Mouse (Mus musculus): ENCODE data around the gene Aloxe3. TPM values are rescaled to one million over a fixed set of nuclear protein-coding genes. Genes with fewer than 3 reads are reported as not detected.

Gene Aloxe3
- polyA plus RNA-seq (2012): 0.01 TPM in 1 of 2 replicates, not detected in the other

DNA sequence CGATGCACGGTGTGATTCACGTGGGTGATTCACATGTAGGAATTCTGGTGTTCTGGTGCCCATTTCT is at the start of gene Aloxe3:
Gene Aloxe3 (plus strand): TSS at position 45 of the 67 bp plus-strand sequence.
- no peaks in the 10 kb centered on the region; the same call in 1 of the 2 replicates for H3K9me3 ChIP-seq (ENCODE audit: control insufficient read depth, low read length)
- H3K36me3 ChIP-seq (ENCODE audit: control insufficient read depth): no peaks in the 10 kb centered on the region
- peaks cover 46% of the 10 kb centered on the region for H3K27me3 ChIP-seq (ENCODE audit: control insufficient read depth)
- H3K4me3 ChIP-seq (replicated peaks): peak within 1 kb of the TSS; percentile 82
- TF ChIP-seq GATA1 (IDR thresholded peaks at IDR 0.05; ENCODE audit: low read length) (no peak), TAL1 (IDR thresholded peaks at IDR 0.05; ENCODE audit: low read length) (no peak)
- peaks cover 51% of the 10 kb centered on the region for H3K4me1 ChIP-seq (ENCODE audit: control insufficient read depth)

DNA sequence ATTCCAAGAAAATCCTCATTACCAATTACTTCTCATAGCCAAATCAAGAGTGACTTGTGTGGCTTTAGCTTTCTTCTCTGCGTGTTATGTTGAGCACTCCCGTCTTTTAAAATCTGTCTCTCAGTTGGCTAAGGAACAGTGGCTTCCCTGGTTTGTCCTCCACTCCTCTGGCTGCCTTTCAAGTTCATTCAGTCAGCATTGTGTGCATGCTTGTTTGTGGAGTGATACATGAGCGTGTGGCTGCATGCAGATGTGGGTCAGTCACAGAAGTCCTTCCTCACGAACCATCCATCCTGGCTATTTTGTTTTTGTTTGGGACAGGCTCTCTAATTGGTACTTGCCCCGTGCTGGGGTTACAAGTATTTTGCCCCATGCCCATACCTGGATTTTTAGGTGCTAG is 49.1 kb upstream of the Aloxe3 start:
- no peaks in the 10 kb centered on the region for H3K9me3 ChIP-seq (ENCODE audit: control insufficient read depth, low read length)
- no peaks in the 10 kb centered on the region for H3K36me3 ChIP-seq (ENCODE audit: control insufficient read depth)
- H3K27me3 ChIP-seq (ENCODE audit: control insufficient read depth): no peaks in the 10 kb centered on the region; the same call in 1 of the 2 replicates
- no peak overlapping the region for H3K4me3 ChIP-seq (replicated peaks)
- TF ChIP-seq GATA1 (IDR thresholded peaks at IDR 0.05; ENCODE audit: low read length): no peak
- TF ChIP-seq TAL1 (IDR thresholded peaks at IDR 0.05; ENCODE audit: low read length): no peak
- H3K4me1 ChIP-seq (ENCODE audit: control insufficient read depth): peaks cover 46% of the 10 kb centered on the region

DNA sequence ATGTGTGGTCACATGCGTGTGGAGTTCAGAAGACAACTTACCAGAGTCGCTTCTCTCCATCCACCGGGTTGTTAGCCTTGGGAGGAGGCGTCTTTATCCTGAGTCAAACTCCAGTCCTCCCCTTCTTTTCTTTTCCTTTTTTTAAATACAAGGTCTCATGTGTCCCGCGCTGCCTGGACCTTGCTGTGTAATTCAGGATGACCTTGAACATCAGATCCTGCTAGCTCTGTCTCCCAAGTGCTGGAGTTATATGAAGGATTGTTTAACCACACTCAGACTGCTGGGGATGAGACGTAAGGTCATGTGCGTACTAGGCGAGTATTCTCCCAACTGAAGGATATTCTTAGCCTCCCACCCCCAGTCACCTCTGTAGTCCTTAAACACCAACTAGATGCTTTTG is 48.4 kb upstream of the Aloxe3 start:
- TF ChIP-seq GATA1 (IDR thresholded peaks at IDR 0.05; ENCODE audit: low read length): no peak
- no peak for TF ChIP-seq TAL1 (IDR thresholded peaks at IDR 0.05; ENCODE audit: low read length)
- Histone ChIP-seq H3K4me3 (replicated peaks) (no peak overlapping the region), H3K4me1 (ENCODE audit: control insufficient read depth) (peaks cover 39% of the 10 kb centered on the region), H3K27me3 (ENCODE audit: control insufficient read depth) (no peaks in the 10 kb centered on the region; the same call in 1 of the 2 replicates), H3K36me3 (ENCODE audit: control insufficient read depth) (no peaks in the 10 kb centered on the region), H3K9me3 (ENCODE audit: control insufficient read depth, low read length) (no peaks in the 10 kb centered on the region)

DNA sequence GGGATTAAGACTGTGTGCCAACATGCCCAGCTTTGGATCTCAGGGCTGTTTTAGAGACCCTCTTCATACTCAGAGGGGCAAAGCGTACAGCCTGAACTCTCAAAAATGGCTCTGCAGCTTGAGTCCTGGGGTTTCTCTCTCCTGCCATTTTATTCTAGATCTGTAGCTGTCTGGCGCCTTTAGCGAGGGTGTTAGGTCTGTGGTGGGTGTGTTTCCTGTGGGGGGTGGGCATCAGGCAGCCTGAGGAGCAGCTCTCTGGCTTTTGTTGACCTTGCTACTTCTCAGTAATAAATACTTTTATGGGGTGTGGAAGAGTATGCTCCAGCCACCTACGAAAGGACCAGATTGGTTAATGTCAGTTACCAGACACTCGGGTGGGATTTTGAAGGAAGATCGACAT is 47.7 kb upstream of the Aloxe3 start:
- H3K36me3 ChIP-seq (ENCODE audit: control insufficient read depth): no peaks in the 10 kb centered on the region
- no peaks in the 10 kb centered on the region; the same call in 1 of the 2 replicates for H3K27me3 ChIP-seq (ENCODE audit: control insufficient read depth)
- peaks cover 33% of the 10 kb centered on the region for H3K4me1 ChIP-seq (ENCODE audit: control insufficient read depth)
- H3K4me3 ChIP-seq (replicated peaks): no peak overlapping the region
- H3K9me3 ChIP-seq (ENCODE audit: control insufficient read depth, low read length): no peaks in the 10 kb centered on the region
- TF ChIP-seq GATA1 (IDR thresholded peaks at IDR 0.05; ENCODE audit: low read length): no peak
- TF ChIP-seq TAL1 (IDR thresholded peaks at IDR 0.05; ENCODE audit: low read length): no peak

DNA sequence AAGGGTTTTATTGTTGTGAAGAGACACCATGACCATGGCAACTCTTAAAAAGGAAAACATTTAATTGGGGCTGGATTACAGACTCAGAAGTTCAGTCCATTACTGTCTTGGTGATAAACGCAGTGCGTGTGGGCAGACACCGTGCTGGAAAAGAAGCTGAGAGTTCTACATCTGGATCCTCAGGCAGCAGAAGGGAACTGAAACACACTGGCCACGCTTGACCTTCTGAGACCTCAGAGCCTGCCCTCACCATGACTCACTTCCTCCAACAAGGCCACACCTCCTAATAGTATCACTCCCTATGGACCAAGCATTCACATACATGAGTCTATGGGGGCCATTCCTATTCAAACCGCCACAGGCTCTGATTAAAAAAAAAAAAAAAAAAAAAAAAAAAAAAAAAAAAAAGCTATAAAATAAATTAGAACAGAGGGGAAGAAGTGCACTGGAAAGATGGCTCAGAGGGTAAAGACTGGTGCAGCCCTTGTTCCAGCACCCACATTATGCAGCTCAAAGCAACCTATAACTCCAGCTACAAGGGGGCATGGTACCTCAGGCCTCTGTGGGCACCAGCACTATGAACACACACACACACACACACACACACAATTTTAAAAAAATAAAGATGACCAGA is 46.8 kb upstream of the Aloxe3 start:
- H3K9me3 ChIP-seq (ENCODE audit: control insufficient read depth, low read length): no peaks in the 10 kb centered on the region
- TF ChIP-seq GATA1 (IDR thresholded peaks at IDR 0.05; ENCODE audit: low read length) (no peak), TAL1 (IDR thresholded peaks at IDR 0.05; ENCODE audit: low read length) (no peak)
- peaks cover 24% of the 10 kb centered on the region for H3K4me1 ChIP-seq (ENCODE audit: control insufficient read depth)
- no peaks in the 10 kb centered on the region for H3K36me3 ChIP-seq (ENCODE audit: control insufficient read depth)
- H3K27me3 ChIP-seq (ENCODE audit: control insufficient read depth): no peaks in the 10 kb centered on the region; the same call in 1 of the 2 replicates
- H3K4me3 ChIP-seq (replicated peaks): no peak overlapping the region

DNA sequence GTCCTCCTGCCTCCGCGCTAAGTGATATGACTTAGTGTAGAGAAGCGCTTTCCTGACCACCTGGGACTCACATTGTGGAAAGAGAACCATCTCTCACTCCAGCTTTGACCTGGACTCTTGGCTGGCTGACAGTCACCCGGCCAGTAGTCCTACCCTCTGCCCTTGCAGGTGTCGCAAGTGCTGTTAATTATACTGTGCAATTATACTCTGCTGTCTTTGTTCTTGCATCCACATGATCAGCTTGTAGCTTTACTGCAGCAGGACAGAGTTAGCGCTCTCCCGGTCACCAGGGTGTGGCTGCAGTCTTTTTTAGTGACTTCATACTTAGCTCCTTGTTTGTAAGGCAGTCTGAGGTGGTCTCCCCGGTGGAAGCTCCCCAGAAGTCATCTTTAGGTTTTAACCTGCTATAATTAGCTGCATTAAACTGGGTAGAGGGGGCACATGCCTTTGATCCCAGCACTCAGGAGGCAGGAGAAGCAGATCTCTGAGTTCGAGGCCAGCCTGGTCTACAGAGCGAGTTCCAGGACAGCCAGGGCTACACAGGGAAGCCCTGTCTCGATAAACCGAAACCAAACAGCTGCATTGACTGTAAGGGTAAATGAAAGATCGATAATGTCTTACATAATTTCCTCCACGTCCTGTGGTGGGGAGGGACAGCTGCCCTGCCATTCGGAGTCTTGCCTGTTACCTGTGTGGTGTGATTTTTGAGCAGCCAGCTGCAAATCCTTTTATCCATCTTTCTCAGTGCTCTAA is 45.4 kb upstream of the Aloxe3 start:
- no peak for TF ChIP-seq TAL1 (IDR thresholded peaks at IDR 0.05; ENCODE audit: low read length)
- no peak for TF ChIP-seq GATA1 (IDR thresholded peaks at IDR 0.05; ENCODE audit: low read length)
- peaks cover 12% of the 10 kb centered on the region for H3K4me1 ChIP-seq (ENCODE audit: control insufficient read depth)
- H3K4me3 ChIP-seq (replicated peaks): no peak overlapping the region
- H3K27me3 ChIP-seq (ENCODE audit: control insufficient read depth): no peaks in the 10 kb centered on the region; the same call in 1 of the 2 replicates
- no peaks in the 10 kb centered on the region for H3K9me3 ChIP-seq (ENCODE audit: control insufficient read depth, low read length)
- no peaks in the 10 kb centered on the region for H3K36me3 ChIP-seq (ENCODE audit: control insufficient read depth)

DNA sequence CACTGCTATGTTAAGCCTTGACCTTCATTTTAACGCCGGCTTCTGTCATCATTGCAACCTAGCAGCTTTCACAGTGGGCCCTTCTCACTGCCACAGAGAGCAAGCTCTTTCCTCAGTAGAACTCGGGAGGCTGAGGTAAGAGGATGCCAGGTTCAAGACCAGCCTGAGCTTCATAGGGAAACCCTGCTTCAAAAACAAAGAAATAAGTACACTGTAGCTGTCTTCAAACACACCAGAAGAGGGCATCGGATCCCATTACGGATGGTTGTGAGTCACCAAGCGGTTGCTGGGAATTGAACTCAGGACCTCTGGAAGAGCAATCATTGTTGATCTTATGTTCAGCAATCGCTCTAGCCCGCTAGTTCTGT is 44.9 kb upstream of the Aloxe3 start:
- no peaks in the 10 kb centered on the region for H3K9me3 ChIP-seq (ENCODE audit: control insufficient read depth, low read length)
- no peak overlapping the region for H3K4me3 ChIP-seq (replicated peaks)
- TF ChIP-seq TAL1 (IDR thresholded peaks at IDR 0.05; ENCODE audit: low read length): no peak
- no peak for TF ChIP-seq GATA1 (IDR thresholded peaks at IDR 0.05; ENCODE audit: low read length)
- no peaks in the 10 kb centered on the region; the same call in 1 of the 2 replicates for H3K27me3 ChIP-seq (ENCODE audit: control insufficient read depth)
- H3K36me3 ChIP-seq (ENCODE audit: control insufficient read depth): no peaks in the 10 kb centered on the region
- peaks cover 11% of the 10 kb centered on the region for H3K4me1 ChIP-seq (ENCODE audit: control insufficient read depth)

DNA sequence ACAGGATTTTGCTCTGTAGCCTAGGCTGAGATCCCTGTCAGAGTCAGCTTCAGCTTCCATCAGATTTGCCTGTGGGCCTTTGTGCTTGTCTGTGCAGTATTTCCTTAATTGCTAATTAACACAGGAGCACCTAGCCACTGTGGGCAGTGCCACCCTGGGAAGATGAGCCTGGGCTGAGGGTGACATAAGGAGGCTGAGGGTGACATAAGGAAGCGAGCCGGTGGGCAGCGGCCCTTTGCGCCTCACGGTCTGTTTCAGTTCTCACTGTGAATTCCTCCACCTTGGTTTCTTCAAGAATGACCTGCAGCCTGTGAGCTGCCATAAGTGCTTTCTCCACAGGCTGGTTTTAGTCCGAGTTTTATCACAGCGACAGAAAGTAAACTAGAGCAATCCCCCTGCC is 44.1 kb upstream of the Aloxe3 start:
- no peaks in the 10 kb centered on the region for H3K36me3 ChIP-seq (ENCODE audit: control insufficient read depth)
- no peak for TF ChIP-seq TAL1 (IDR thresholded peaks at IDR 0.05; ENCODE audit: low read length)
- no peak for TF ChIP-seq GATA1 (IDR thresholded peaks at IDR 0.05; ENCODE audit: low read length)
- H3K4me3 ChIP-seq (replicated peaks): no peak overlapping the region
- H3K9me3 ChIP-seq (ENCODE audit: control insufficient read depth, low read length): no peaks in the 10 kb centered on the region
- H3K27me3 ChIP-seq (ENCODE audit: control insufficient read depth): no peaks in the 10 kb centered on the region; the same call in 1 of the 2 replicates
- peaks cover 5% of the 10 kb centered on the region for H3K4me1 ChIP-seq (ENCODE audit: control insufficient read depth)

DNA sequence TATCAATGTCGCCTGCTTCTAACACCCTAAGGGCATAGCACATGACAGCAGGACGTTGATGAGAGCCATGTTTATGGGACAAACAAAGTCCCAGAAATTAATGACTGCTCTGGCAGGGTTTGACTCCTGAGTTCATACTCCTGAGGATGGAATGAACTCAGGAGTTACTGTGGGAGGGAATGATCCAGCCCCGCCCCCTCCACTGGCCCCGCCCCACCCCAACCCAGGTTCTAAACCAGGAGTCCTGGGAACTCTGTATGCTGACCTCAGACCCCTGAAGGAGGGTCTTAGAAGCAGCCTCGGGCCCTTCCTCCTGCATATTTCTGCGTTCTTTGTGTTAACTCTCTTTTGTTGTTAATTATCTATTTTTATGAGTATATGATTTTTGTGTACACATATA is 40.1 kb upstream of the Aloxe3 start:
- Histone ChIP-seq H3K4me1 (ENCODE audit: control insufficient read depth) (peaks cover 35% of the 10 kb centered on the region), H3K27me3 (ENCODE audit: control insufficient read depth) (no peaks in the 10 kb centered on the region; the same call in 1 of the 2 replicates), H3K36me3 (ENCODE audit: control insufficient read depth) (peaks cover 14% of the 10 kb centered on the region), H3K4me3 (replicated peaks) (no peak overlapping the region), H3K9me3 (ENCODE audit: control insufficient read depth, low read length) (no peaks in the 10 kb centered on the region)
- TF ChIP-seq GATA1 (IDR thresholded peaks at IDR 0.05; ENCODE audit: low read length) (no peak), TAL1 (IDR thresholded peaks at IDR 0.05; ENCODE audit: low read length) (no peak)

Measured in erythroblast, embryonic 14.5 days (primary cell).